Mouse (Mus musculus) CD4-positive helper T cell, adult 2 months (primary cell): ENCODE results near the gene Fancd2os.

Experiments
- DNase-seq: peaks from one replicate; pipeline ENCODE4 v3.0.0-alpha.2; 2012; ENCODE audit warnings: low read depth, missing footprints, low spot score

Gene Fancd2os

DNA sequence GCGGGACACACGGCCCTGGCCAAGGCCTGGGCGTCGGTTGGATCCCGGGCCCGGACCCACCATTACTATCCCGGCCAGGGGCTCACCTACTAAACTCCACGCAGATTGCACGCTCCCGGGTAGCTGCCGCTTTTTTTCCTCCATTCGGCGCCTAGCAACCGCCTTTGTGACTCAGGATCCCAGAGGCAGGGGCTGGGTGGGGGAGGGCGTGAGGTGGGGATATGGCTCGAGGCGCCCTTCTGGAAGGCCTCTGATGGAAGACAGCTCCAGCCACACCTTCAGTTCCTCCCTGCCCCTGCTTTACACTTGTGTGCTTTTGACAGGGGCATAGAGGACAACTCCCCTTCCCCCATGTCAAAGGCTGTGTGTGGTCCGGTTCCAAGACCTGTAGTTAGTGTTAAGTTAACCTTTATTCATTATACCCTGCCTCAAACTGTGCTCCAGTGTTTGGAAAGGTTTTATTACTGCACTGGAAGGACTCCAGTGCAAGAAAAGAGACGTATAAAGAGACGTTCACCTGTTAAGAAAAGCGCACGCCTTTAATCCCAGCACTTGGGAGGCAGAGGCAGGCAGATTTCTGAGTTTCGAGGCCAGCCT lies at the start of gene Fancd2os:
Gene Fancd2os, minus strand, starts transcription at position 173 of the 597 bp plus-strand sequence.
- no peak for DNase-seq

DNA sequence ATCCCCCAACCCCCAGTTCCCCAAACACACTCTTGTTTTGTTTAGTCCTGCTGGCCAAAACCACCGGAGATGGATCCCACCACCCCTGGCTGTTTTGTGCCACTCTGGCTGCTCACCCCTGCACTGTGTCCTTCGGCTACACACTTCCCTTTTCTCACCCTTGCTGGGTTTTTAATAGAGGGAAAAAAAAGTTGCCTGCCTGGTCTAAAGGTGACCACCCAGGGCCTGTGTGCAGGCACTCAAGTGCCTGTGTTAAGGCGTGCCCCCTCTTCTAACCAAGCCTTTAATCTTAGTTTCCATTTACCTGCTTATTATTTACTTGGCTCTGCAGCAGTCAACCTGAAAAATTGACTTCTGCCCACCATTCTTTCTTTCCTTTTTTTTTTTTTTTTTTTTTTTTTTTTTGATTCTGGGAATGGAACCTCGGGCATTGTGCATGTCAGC lies 49.7 kb upstream of the Fancd2os start:
- no peak for DNase-seq

DNA sequence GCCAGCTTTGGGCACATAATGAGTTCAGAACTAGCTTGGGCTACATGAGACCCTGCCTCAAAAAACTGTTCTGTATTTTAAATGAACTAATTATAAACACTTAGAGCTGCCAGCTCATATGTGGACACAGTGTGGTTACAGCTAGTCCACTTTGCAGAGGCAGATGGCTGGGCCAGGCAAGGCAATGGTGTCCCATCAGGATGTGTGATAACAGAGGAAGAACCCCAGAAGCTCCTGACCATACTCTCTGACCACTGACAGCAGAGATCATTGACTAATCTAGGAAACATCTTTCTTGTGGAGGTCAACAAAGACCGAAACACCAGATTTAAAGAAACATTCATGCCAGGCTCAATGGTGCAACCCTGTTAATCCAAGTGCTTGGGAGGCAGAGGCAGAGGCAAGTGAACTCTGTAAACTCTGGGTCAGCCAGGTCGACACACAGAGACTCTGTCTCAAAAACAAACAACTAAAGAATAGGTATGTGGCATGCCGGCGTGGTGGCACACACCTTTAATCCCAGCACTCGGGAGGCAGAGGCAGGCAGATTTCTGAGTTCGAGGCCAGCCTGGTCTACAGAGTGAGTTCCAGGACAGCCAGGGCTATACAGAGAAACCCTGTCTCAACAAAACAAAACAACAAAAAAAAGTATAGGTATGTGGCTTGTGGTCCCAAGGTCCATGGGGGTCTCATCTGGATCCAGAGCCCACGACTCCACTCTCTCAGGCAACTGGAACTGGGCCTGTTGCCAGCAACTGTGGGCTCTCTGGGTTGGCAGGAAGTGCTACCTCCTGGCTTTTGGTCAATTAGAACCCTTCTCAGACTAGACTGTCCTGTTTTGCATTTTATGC lies 49.1 kb upstream of the Fancd2os start:
- no peak for DNase-seq

DNA sequence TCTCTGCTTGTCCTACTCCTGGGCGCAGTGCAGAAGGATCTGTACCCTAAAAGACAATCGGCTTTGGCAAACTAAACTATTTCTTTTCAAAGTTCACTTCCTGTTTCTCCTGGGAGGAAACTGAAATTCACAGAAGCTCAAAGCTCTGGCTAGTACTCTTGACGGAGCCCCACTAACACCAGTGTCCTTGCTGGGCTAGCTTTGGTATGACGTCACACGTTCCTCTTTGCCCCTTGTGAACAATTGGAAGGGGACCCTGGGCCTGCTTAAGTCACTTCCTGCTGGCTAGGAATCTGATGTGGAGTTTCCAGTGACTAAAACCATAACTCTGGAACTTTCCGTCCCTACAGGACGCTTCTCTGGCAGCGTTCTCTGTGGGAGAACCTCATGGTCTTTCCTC lies 44.3 kb upstream of the Fancd2os start:
- peak; percentile 30 for DNase-seq

DNA sequence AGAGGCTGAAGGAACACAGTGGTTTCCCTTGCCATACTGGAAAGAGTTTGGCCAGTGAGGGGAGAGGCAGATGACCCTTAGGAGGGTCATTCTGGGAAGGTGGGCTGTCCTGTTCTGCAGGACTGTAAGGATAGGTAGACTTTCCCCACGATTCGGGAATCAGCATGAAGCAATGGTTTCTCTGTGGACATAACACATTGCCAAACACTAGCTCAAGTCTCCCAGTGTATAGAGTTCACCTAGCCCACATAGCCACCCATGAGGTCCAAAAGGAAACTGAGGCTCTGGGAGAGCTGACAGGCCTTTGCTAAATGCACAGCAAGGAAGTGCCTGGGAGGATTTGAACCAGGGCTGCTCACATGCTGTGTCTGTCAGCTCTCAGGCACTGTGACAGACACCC lies 43.5 kb upstream of the Fancd2os start:
- DNase-seq = no peak

DNA sequence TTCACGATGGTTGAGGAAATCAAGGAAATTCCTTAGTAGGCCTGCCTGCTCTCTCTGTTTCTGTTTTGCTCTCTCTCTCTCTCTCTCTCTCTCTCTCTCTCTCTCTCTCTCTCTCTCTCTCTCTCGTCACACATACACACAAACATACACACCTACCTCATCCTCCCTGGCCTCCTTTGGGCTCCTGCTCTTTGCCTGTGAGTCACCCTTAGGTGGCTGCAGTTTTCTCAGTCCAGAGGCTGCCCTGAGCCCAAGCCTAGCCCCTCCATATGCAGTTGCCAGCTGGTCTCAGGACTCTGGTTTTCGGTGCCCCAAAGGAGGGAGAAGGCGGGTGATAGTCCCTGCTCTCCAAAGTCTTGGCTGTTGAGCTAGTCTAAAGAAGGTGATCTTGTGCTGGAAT lies 42.5 kb upstream of the Fancd2os start:
- no peak for DNase-seq

DNA sequence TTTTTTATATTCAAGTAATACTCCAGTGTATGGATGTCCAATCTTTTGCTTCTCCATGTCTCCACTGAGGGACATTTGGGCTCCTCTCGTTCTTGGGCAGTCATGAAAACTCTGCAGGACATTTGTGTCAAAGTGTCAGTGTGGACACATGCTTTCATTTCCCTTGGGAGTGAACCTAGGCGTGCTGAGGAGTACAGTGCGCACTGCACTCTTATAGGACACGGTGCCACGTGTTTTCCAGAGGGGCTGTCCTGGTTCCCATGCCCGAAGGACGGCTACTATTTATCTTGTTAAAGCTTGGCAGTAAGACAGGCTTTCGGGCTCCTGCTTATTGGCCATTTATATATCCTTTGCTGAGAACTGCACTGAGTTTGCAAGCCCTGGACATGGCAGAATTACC lies 42.1 kb upstream of the Fancd2os start:
- no peak for DNase-seq

DNA sequence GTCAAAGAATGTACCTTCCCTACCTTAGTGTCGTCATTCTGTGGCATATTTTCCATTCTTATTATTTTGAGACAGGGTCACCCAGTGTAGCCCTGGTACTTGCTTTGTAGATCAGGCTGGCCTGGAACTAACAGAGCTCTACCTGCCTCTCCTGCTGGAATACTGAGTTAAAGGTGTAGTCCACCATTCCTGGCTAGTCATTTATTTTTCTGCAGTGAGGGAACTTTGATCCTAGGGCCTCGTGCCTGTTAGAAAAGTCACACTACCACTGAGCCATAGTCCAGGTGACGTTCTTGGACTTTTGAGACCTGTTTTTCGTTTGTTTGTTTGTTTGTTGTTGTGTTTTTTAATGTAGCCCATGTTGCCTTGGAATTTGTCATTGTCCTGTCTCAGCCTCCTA lies 38.7 kb upstream of the Fancd2os start:
- no peak for DNase-seq

DNA sequence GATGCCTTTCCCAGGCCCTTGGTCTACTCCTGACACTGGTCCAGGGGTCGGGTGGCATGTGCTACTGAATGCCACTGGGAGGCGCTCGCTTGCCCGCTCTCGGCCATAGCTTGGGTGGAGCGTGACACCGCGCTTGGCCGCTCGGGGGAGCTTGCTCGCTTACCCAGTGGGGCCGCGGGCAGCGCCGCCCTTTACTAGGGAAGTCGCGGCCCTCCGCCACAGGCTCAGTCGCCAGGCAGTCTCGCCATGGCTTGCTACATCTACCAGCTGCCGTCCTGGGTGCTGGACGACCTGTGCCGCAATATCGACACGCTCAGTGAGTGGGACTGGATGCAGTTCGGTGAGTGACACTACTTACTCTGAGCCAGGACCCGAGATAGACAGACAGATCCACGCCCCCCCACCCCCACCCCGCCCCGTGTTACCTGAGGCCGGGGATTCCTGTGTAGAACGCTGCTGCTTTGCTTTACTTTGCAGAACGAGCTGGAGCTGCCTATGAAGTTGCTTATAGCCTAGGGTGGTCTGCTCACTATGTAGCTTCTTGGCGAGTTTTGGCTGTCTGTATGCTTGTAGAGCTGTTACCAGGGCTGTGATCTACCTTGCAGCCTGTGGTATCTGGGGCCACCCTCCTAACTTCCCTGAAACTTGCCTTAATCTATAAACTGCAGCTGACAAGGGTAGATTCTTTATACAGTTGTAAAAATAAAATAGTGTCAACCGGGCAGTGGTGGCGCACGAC lies 38.0 kb upstream of the Fancd2os start, which contains the start of gene Irak2:
Gene Irak2, plus strand, starts transcription at position 166 of the 739 bp plus-strand sequence.
- DNase-seq = peak; percentile 92

DNA sequence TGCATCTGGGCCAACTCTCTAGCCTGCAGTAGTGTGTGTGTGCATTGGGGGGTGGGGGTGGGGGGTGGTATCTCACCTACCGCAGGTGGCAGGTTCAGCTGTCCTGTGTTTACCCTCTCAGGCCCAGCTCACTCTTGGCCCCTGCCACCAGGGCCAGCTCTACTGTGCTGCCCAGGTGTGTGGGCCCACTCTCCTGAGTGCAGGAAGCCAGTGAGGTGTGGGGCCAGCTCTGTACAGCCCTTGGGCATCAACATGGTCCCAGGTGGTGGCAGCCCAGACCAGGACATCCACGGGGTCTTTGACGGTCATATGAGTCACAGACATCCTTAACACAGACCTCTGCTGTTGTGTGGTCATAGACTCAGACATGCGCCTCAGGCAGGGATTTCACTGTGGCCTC lies 32.3 kb upstream of the Fancd2os start:
- no peak for DNase-seq

DNA sequence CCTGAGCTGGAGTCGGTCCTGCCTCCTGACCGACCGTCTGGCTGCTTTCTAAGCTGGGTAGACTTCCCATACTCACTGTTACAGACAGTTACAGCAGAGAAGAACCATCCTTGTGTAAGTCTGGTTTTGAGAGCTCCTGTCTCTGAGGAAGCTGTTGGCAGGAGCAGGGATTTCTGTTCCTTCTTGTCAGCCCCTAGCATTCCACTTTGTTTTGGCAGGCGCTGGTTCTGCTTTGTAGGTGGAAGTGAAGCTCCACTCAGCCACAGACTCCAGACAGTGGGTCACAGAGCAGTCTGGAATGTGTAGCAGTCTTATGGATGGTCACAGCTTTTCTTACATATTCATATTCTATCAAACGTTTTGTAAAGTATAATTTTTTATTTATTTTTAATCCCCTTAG lies 29.8 kb upstream of the Fancd2os start:
- no peak for DNase-seq

DNA sequence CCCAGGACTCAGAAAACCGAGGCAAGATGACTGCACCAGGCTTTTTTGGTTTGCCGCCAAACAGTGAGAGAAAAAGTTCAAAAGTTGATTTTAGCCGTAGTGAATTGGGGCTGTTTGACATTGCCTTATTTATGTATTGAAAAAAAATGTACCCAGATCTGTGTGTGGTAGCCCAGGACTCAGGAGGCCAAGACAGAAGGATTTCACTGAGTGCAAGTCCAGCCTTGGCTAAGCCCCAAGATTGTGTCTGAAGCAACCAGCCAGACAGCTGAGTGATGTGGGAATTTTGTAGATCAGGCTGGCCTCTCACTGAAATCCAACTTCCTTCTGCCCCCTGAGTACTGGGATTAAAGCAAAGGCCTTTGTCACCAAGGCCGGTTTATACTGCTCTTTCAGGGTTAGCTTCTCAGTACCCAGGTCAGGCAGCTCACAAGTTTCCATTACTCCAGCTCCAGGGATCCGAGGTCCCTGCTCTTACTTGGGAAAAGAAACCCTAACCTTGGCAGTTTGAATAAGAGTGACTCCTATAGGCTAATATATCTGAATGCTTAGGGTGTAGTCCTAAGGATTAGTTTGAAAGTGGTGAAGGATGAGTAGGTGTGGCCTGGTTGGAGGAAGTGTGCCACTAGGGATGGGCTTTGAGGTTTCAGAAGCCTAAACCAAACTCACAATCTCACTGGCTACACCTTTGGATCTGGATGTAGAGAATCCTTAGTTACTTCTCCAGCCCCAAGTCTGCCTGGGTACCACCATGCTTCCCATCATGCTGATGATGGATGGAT lies 24.7 kb upstream of the Fancd2os start:
- DNase-seq = no peak

DNA sequence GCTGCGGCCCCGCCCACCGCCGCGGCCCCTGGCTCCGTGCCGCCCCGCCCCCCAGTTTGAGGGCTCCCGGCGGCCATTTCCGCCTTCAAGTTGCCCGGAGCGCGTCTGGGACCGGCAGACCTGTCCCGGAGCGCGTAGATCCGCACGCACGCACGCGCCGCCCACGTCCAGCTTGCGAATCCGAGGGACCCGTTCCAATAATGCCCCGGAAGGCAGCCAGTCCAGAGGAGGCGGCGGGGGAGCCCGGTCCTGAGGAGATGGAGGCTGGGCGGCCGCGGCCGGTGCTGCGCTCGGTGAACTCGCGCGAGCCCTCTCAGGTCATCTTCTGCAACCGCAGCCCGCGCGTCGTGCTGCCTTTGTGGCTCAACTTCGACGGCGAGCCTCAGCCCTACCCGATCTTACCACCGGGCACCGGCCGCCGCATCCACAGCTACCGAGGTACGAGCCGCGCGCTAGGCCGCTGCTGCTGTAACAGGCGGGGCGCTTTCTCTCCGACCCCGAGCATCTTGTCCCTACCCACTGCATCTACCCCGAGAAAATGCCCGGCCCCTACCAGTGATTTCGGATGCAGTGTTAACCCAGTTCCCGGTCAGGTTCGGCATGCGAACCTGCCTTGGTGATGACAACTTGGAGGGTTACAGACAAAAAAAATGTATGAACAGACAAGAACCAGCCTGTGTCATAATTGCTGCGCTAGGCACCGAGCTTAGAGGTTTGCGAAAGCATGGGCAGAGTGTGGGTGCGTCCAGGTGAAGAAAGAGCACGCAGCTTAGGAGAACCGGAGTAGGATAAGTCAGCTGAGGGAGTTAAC lies 23.6 kb upstream of the Fancd2os start, which contains the start of gene Vhl:
Gene Vhl, plus strand, starts transcription at position 19 of the 811 bp plus-strand sequence.
- DNase-seq = peak; percentile 87

DNA sequence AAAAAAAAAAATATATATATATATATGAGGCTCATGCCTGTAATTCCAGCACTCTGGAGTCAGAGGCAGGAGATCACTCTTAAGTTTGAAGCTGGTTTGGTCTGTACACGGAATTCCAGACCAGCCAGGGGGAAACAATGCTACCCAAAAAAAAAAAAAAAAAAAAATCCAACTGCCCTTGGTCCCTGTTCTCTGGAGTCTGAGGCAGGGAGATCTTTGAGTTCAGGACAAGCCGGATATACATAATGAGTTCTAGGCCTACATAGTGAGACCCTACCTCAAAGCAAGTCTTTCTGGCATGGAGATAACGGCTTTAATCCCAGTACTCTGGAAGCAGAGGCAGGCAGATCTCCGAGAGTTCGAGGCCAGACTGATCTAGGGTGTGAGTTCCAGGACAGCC lies 22.9 kb upstream of the Fancd2os start:
- no peak for DNase-seq

DNA sequence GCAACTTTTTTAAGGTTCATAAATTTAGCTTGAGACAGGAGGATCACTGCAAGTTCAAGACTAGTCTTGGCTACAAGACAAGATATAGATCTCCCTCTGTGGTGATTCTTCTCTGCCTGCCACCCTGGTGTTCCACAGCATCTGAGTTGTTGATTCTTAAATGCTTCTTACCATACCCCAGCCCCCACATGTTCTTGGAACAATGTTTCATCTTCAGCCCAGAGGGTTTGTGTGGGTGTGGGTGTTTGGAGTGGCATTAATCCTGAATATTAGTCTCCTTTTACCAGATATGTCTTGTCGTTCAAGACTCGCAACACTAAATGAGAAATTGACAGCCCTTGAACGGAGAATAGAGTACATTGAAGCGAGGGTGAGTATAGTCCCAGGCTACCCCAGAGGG lies 15.0 kb upstream of the Fancd2os start:
- no peak for DNase-seq

DNA sequence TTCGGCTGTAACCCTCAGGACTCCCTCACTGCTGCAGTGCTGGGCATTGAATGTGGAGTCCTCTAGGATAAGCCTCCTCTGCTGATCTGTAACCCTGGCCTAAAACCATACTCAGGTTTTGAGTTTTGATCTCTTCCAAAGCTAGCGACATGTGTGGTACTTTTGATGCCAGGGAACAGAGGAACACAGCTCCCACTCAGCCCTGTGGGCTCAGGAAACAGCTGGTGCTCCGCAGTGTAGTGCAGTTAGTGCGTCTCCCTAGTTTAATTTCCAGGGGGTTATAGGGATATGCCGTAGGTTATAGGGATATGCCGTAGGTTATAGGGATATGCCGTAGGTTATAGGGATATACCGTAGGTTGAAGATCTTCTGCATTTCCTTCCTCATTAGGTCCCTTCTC lies 14.5 kb upstream of the Fancd2os start:
- no peak for DNase-seq

DNA sequence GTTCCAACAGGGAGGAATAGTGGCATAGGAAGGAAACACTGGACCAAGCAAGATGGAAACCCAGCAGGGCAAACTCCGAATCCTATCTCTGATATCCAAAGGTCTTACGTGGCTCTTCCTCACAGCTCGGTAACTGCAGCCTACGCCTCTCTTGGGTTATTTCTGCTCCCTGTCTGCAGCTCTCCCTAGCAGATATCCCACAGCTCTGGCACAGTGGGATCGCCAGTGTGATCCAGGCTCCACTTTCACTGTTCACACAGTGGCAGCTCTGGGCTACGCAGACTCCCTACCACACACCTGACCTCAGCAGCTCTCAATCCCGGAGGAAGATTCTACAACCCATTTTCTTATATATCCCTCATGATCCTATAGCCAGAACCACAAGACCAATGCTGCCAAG lies 13.6 kb upstream of the Fancd2os start:
- no peak for DNase-seq

DNA sequence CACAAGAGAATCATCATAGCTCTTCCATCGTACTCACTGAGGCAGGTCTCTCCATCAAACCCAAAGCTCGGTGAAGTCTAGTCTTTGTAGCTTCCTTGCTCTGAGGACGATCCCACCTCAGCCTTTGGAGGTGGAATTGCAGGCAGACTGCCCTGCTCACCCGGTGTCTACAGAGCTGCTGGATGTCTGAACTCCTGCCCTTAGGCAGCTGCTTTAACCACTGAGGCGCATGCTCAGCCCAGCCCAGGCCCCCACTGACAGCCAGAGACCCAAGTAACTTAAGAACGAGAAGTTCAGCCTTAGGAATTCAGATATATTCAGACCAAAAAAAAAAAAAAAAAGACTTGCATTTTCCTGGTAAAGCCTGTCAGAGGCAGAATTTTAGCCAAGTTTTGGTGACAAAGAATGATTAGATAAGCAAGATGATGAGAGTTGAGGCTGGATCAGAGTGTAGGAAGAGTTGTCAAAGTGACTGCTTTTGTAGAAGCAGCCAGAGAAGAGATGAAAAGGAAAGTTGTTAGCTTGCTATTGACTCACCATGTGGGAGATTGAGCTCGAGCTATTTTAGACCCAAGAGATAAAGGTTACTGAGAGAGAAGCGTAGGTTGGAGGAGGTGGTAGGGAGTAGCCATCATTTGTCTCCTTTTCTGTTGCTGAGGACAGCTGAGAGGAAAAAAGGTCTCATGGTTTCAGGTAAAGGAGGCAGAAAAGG lies 11.9 kb upstream of the Fancd2os start:
- no peak for DNase-seq

DNA sequence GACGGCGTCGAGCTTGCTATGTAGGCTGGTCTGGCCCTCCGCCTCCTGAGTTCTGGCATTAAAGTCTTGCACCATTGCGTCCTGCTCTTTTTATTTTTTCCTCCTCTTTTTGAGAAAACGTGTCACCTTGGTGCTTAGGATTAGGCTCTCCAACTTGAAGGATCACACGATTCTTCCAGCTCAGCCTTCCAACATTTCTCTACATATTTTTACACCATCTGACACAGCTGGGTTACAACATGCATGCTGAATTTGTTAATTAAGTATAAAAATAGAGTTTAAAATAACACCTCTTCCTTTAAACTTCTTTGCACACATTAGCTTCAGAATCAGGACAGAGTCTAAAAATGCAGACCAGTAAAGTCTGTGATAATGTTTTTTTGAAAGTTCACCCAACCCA lies 8.8 kb upstream of the Fancd2os start:
- DNase-seq = no peak

DNA sequence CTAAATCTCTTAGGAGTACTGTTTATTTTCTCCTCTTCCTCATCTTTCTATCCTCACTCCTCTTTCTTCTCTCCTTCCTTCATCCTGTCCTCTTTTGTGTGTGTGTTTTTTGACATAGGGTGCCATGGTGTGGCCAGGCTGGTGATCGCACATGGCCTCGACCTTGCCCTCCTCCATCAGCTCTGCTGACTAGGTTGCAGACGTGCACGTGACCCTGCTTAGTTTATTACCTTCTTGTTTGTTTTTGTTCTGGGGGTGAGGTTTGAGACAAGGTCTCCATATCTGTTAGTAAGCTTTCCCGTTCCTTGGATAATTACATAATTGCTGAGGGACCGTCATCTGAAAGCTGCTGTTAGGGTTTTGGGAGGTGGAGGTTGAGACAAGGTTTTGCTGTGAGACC lies 8.4 kb upstream of the Fancd2os start:
- no peak for DNase-seq
